ENCODE assay signal across 23 mouse cellular contexts in genomic region chrX:12825262-12825661, GRCm38 (mm10).
DNase-seq lines count a peak whose midpoint lies in the region; ATAC-seq and TF ChIP-seq lines count a peak whose summit lies in the region.
"Had no signal": no experiment of that assay in that cellular context is flagged by ENCODE, and none has a peak within 500 bp of the region (broad histone marks: within the 10 kb centered on the region; RNA-seq: fewer than 3 reads in every experiment).

No protein-coding gene starts in this region.

- no peak overlapping the region for H3K4me2 ChIP-seq in heart, embryonic 13.5 days
- H3K4me2 ChIP-seq in liver, embryonic 14.5 days (ENCODE audit: low read depth) = no peak overlapping the region
- H3K4me2 ChIP-seq: forebrain, embryonic 15.5 days; hindbrain, embryonic 13.5 days had no signal

- peaks cover 3% of the 10 kb centered on the region; the same call in 1 of the 2 replicates for H3K27me3 ChIP-seq in heart, embryonic 13.5 days (replicated peaks)
- H3K27me3 ChIP-seq in liver, embryonic 14.5 days (ENCODE audit: control insufficient read depth, insufficient read depth, low read length) = no peaks in the 10 kb centered on the region
- H3K27me3 ChIP-seq: forebrain, embryonic 15.5 days; hindbrain, embryonic 13.5 days had no signal

- no peak for DNase-seq in heart, postnatal 10 days
- DNase-seq in liver, embryonic 14.5 days (ENCODE audit: low read depth in 3 of 3, low spot score in 3 of 3) = no peak
- DNase-seq in left cerebral cortex, adult 2 months (ENCODE audit: extremely low spot score in 1 of 2, low spot score in 2 of 2) = no peak
- no peak for DNase-seq in cerebellum, adult 11-12 months
- DNase-seq: adrenal gland, adult 8-10 months; cerebellum, adult 8-10 months; cerebellum, postnatal 25 days; heart, postnatal 36 days; kidney, adult 8-10 months; kidney, postnatal 10 days; layer of hippocampus, postnatal 36 days; lung, postnatal 4 days; midbrain, embryonic 14.5 days had no signal

- H3K36me3 ChIP-seq in heart, embryonic 13.5 days = no peaks in the 10 kb centered on the region
- H3K36me3 ChIP-seq in liver, embryonic 14.5 days (replicated peaks; ENCODE audit: control insufficient read depth, insufficient read depth, low read depth) = no peaks in the 10 kb centered on the region
- H3K36me3 ChIP-seq: forebrain, embryonic 10.5 days; forebrain, embryonic 15.5 days; heart, embryonic 10.5 days; hindbrain, embryonic 13.5 days had no signal

- no peak overlapping the region for H3K4me3 ChIP-seq in heart, embryonic 13.5 days
- no peak overlapping the region for H3K4me3 ChIP-seq in liver, embryonic 14.5 days (ENCODE audit: insufficient read depth in 1 of 2, low read depth in 2 of 2, low read length in 2 of 2)
- no peak overlapping the region for H3K4me3 ChIP-seq in left cerebral cortex, adult 2 months
- H3K4me3 ChIP-seq: forebrain, embryonic 10.5 days; forebrain, embryonic 15.5 days; heart, embryonic 10.5 days; hindbrain, embryonic 13.5 days had no signal

- no peaks in the 10 kb centered on the region for H3K9me3 ChIP-seq in heart, embryonic 13.5 days
- H3K9me3 ChIP-seq in liver, embryonic 14.5 days (ENCODE audit: control insufficient read depth, low read length) = no peaks in the 10 kb centered on the region
- H3K9me3 ChIP-seq: forebrain, embryonic 10.5 days; forebrain, embryonic 15.5 days; heart, embryonic 10.5 days; hindbrain, embryonic 13.5 days had no signal

- ATAC-seq in heart, embryonic 13.5 days (ENCODE audit: extremely low read depth, insufficient number of reproducible peaks, low FRiP score, low TSS enrichment) = no peak
- peak; percentile 30; the same call in 1 of the 2 replicates for ATAC-seq in common myeloid progenitor, adult 5-6 weeks (replicated peaks; ENCODE audit: low read depth, poor library complexity, severe bottlenecking)
- ATAC-seq in liver, embryonic 14.5 days (ENCODE audit: insufficient read depth) = peak; percentile 67; the same call in 1 of the 2 replicates
- peak; percentile 64 for ATAC-seq in megakaryocyte-erythroid progenitor cell, adult 5-6 weeks (replicated peaks; ENCODE audit: low FRiP score, low TSS enrichment, poor library complexity, severe bottlenecking)
- ATAC-seq: activated CD4-positive, CD25-positive, alpha-beta regulatory T cell, adult 4 months; CD4-positive, CD25-positive, alpha-beta regulatory T cell, adult 4 months; forebrain, embryonic 15.5 days; intestine, embryonic 16.5 days had no signal

- peak; percentile 46 for TF ChIP-seq EP300 in liver, embryonic 14.5 days (IDR thresholded peaks at IDR 0.05; ENCODE audit: low read depth)

- no peak overlapping the region for H3K9ac ChIP-seq in heart, embryonic 13.5 days
- no peak overlapping the region for H3K9ac ChIP-seq in liver, embryonic 14.5 days (replicated peaks)
- H3K9ac ChIP-seq: forebrain, embryonic 15.5 days; hindbrain, embryonic 13.5 days had no signal

- 30% methylated on average over 2 of the region's 2 CpGs for WGBS in heart, embryonic 13.5 days
- 22% methylated on average over 2 of the region's 2 CpGs for WGBS in liver, embryonic 14.5 days (ENCODE audit: insufficient replicate concordance)

- peaks cover 19% of the 10 kb centered on the region for H3K4me1 ChIP-seq in heart, embryonic 13.5 days
- H3K4me1 ChIP-seq in liver, embryonic 14.5 days (replicated peaks; ENCODE audit: control insufficient read depth in 2 of 2, insufficient read depth in 2 of 2, low read length in 1 of 2) = peaks cover 0 to 27% of the 10 kb centered on the region in 2 experiments; a peak in 3 of 4 replicates
- H3K4me1 ChIP-seq: forebrain, embryonic 10.5 days; forebrain, embryonic 15.5 days; hindbrain, embryonic 13.5 days had no signal

- peak overlapping the region; percentile 42 for H3K27ac ChIP-seq in heart, embryonic 13.5 days (replicated peaks)
- H3K27ac ChIP-seq in liver, embryonic 14.5 days = no peak overlapping the region
- H3K27ac ChIP-seq in left cerebral cortex, adult 2 months = no peak overlapping the region
- H3K27ac ChIP-seq: forebrain, embryonic 10.5 days; forebrain, embryonic 15.5 days; hindbrain, embryonic 13.5 days had no signal

- intact Hi-C loops in heart, postnatal 10 days (cut with DNase I) = no loop called here
- intact Hi-C loops in left cerebral cortex, adult 2 months (cut with DNase I) = no loop called here

- TF ChIP-seq CTCF in liver, embryonic 14.5 days (IDR thresholded peaks at IDR 0.05; ENCODE audit: low read depth) = no peak
- TF ChIP-seq CTCF in left cerebral cortex, adult 2 months (IDR thresholded peaks at IDR 0.05) = no peak
